Mouse (Mus musculus) liver, adult (tissue): ENCODE results near the gene Foxo6.

Experiments used
- GATA4 ChIP-seq: IDR thresholded peaks from 2 replicates; pipeline ENCODE4 v1.6.1; 2014; ENCODE audit warnings: mild to moderate bottlenecking, low read length; ENCODE audit not compliant: insufficient replicate concordance

Gene Foxo6

GRCm38 (mm10) chr4:120270148-120270936, 16.8 kb downstream of the Foxo6 start:
- TF ChIP-seq GATA4 = no peak

GRCm38 (mm10) chr4:120269426-120269825, 17.7 kb downstream of the Foxo6 start:
- TF ChIP-seq GATA4 = no peak

GRCm38 (mm10) chr4:120268214-120269061, 18.7 kb downstream of the Foxo6 start:
- no peak for TF ChIP-seq GATA4

- no peak for TF ChIP-seq GATA4
Observed at GRCm38 (mm10) chr4:120267683-120268082, 19.5 kb downstream of the Foxo6 start.

- TF ChIP-seq GATA4 = no peak
Observed at GRCm38 (mm10) chr4:120267136-120267535, 20.0 kb downstream of the Foxo6 start.

GRCm38 (mm10) chr4:120264105-120264504, 23.0 kb downstream of the Foxo6 start:
- no peak for TF ChIP-seq GATA4

- no peak for TF ChIP-seq GATA4
Observed at GRCm38 (mm10) chr4:120262726-120263125, 24.4 kb downstream of the Foxo6 start.

- TF ChIP-seq GATA4 = no peak
Observed at GRCm38 (mm10) chr4:120262206-120262605, 24.9 kb downstream of the Foxo6 start.

GRCm38 (mm10) chr4:120259356-120260181, 27.6 kb downstream of the Foxo6 start:
- TF ChIP-seq GATA4 = no peak

GRCm38 (mm10) chr4:120248800-120249261, 38.3 kb downstream of the Foxo6 start:
- TF ChIP-seq GATA4 = no peak

GRCm38 (mm10) chr4:120247412-120247811, 39.7 kb downstream of the Foxo6 start:
- no peak for TF ChIP-seq GATA4

- no peak for TF ChIP-seq GATA4
Observed at GRCm38 (mm10) chr4:120246086-120246485, 41.1 kb downstream of the Foxo6 start.

- no peak for TF ChIP-seq GATA4
Observed at GRCm38 (mm10) chr4:120242783-120243262, 44.3 kb downstream of the Foxo6 start.

- TF ChIP-seq GATA4 = no peak
Observed at GRCm38 (mm10) chr4:120241106-120241505, 46.0 kb downstream of the Foxo6 start.

- no peak for TF ChIP-seq GATA4
Observed at GRCm38 (mm10) chr4:120239419-120239818, 47.7 kb downstream of the Foxo6 start.
